Mouse (Mus musculus): Measurements from ENCODE around the gene Jdp2.

The Jdp2 gene

GRCm38 (mm10) chr12:85686466-85687216 lies 87.8 kb downstream of the Jdp2 start, which contains the start of gene Batf:
Batf (plus strand) TSS chr12:85686669.
- DNase-seq (ENCODE audit: low read depth), result no peak

- no peak for DNase-seq (ENCODE audit: low read depth)
Observed at GRCm38 (mm10) chr12:85687217-85687533, 88.3 kb downstream of the Jdp2 start.

GRCm38 (mm10) chr12:85687846-85688245 lies 89.0 kb downstream of the Jdp2 start:
- no peak for DNase-seq (ENCODE audit: low read depth)
